Mouse (Mus musculus) testis, adult 2 months (tissue): ENCODE results near the gene Ints1.

Experiments used
- CTCF ChIP-seq: fragments of 200-500 bp; IDR thresholded peaks from 2 replicates; pipeline ENCODE4 v1.5.1; 2012; ENCODE audit warnings: low read depth, mild to moderate bottlenecking, inconsistent platforms, low read length, moderate library complexity; ENCODE audit not compliant: control insufficient read depth, insufficient read depth, insufficient replicate concordance
- POLR2A ChIP-seq: fragments of 200-500 bp; IDR thresholded peaks from 2 replicates; pipeline ENCODE4 v1.6.1; 2012; ENCODE audit warnings: low read depth, mild to moderate bottlenecking, inconsistent platforms, low read length, moderate library complexity; ENCODE audit not compliant: control insufficient read depth

GRCm38 (mm10) chr5:139749413-139750125 lies 25.9 kb downstream of the Ints1 start:
- no peak for TF ChIP-seq POLR2A
- TF ChIP-seq CTCF = no peak
